Mouse (Mus musculus) cerebellum, adult 2 months (tissue): ENCODE measurements at regions not wholly inside any gene's neighbourhood (a gene's known extent, or its start where the extent isn't known, plus 50 kb on each side); places are given as distances from the start of the nearest gene placed in this dataset.

Experiments
- CTCF ChIP-seq: fragments of 200-500 bp; IDR thresholded peaks from 2 replicates; pipeline ENCODE4 v1.5.1; 2011; ENCODE audit warnings: low read depth, mild to moderate bottlenecking, control low read depth, low read length, moderate library complexity, borderline replicate concordance; ENCODE audit not compliant: insufficient read depth
- POLR2A ChIP-seq: fragments of 200-500 bp; IDR thresholded peaks from 2 replicates; pipeline ENCODE4 v1.6.1; 2011; ENCODE audit warnings: low read length, control low read depth, borderline replicate concordance; ENCODE audit not compliant: insufficient read depth

DNA sequence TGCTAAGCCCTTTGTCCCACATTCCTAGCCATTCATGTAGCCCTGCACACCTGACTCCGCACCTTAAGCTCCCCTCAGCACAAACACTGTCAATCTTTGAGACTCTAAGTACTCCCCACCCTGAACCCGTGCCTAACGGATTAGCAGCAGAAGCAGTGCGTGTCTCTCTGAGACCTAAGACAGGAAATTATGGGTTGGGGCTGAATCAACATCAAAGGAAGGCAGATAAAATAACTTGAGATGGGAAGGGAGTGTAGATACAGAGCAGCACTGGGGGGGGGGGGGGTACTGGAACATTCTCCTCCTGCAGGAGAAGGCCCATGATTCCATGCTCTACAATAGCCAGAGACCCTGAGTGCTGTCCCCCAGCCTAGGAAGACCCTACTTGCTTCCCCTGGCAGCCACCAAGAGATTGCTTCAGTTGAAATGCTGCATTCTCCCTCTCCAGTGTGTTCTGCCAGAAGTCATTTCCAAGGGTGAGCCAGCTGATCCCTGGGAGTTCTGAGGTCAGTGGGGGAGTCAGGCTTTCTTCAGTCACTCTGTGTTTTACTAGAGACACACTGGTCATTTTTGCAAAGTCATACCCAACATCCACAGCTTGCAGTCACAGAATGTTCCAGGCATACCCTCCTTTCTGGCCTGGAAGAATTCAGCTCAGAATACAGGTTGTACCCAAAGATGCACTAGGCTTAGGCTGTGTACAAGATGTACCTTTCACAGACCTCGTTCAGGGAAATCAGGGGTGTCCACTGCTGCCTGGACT, 71.4 kb downstream of the Rhob start:
- TF ChIP-seq CTCF (no peak), POLR2A (no peak)
